Mouse (Mus musculus): ENCODE measurements around the gene Pknox2.

Gene Pknox2

GRCm38 (mm10) chr9:37008090-37008489 lies 139.1 kb downstream of the Pknox2 start:
- in situ Hi-C loops (cut with MseI, MboI): no loop called here

GRCm38 (mm10) chr9:37004676-37005075 lies 142.5 kb downstream of the Pknox2 start:
- in situ Hi-C loops (cut with MseI, MboI): no loop called here

- in situ Hi-C loops (cut with MseI, MboI): no loop called here
These were observed 145.2 kb downstream of the Pknox2 start for GRCm38 (mm10) chr9:37001935-37002535.

GRCm38 (mm10) chr9:36999393-36999792 lies 147.8 kb downstream of the Pknox2 start:
- in situ Hi-C loops (cut with MseI, MboI): no loop called here

- in situ Hi-C loops (cut with MseI, MboI): no loop called here
These were observed 156.4 kb downstream of the Pknox2 start for GRCm38 (mm10) chr9:36990626-36991368.

- in situ Hi-C loops (cut with MseI, MboI): no loop called here
These were observed 157.2 kb downstream of the Pknox2 start for GRCm38 (mm10) chr9:36989991-36990390.

- in situ Hi-C loops (cut with MseI, MboI): no loop called here
These were observed 162.0 kb downstream of the Pknox2 start for GRCm38 (mm10) chr9:36985233-36985632.

GRCm38 (mm10) chr9:36976596-36977362 lies 170.4 kb downstream of the Pknox2 start:
- in situ Hi-C loops (cut with MseI, MboI): no loop called here

- in situ Hi-C loops (cut with MseI, MboI): no loop called here
These were observed 173.6 kb downstream of the Pknox2 start for GRCm38 (mm10) chr9:36973486-36974227.

GRCm38 (mm10) chr9:36972089-36972488 lies 175.1 kb downstream of the Pknox2 start:
- in situ Hi-C loops (cut with MseI, MboI): no loop called here

- in situ Hi-C loops (cut with MseI, MboI): no loop called here
These were observed 176.1 kb downstream of the Pknox2 start for GRCm38 (mm10) chr9:36971066-36971465.

GRCm38 (mm10) chr9:36970651-36971050 lies 176.6 kb downstream of the Pknox2 start:
- in situ Hi-C loops (cut with MseI, MboI): no loop called here

- in situ Hi-C loops (cut with MseI, MboI): no loop called here
These were observed 178.1 kb downstream of the Pknox2 start for GRCm38 (mm10) chr9:36969131-36969530.

GRCm38 (mm10) chr9:36968713-36969112 lies 178.5 kb downstream of the Pknox2 start:
- in situ Hi-C loops (cut with MseI, MboI): no loop called here

- in situ Hi-C loops (cut with MseI, MboI): no loop called here
These were observed 179.0 kb downstream of the Pknox2 start for GRCm38 (mm10) chr9:36968236-36968635.

- in situ Hi-C loops (cut with MseI, MboI): no loop called here
These were observed 181.5 kb downstream of the Pknox2 start for GRCm38 (mm10) chr9:36965720-36966119.

- in situ Hi-C loops (cut with MseI, MboI): no loop called here
These were observed 183.0 kb downstream of the Pknox2 start for GRCm38 (mm10) chr9:36964230-36964629.

GRCm38 (mm10) chr9:36963512-36963911 lies 183.7 kb downstream of the Pknox2 start:
- in situ Hi-C loops (cut with MseI, MboI): no loop called here

- in situ Hi-C loops (cut with MseI, MboI): no loop called here
These were observed 185.3 kb downstream of the Pknox2 start for GRCm38 (mm10) chr9:36961874-36962273.

- in situ Hi-C loops (cut with MseI, MboI): no loop called here
These were observed 186.1 kb downstream of the Pknox2 start for GRCm38 (mm10) chr9:36961153-36961552.

- in situ Hi-C loops (cut with MseI, MboI): no loop called here
These were observed 196.1 kb downstream of the Pknox2 start for GRCm38 (mm10) chr9:36951133-36951484.

Data from mouse trophoblast stem cell (cell line).